Mouse (Mus musculus): ENCODE data around the gene Shank2.

DNA sequence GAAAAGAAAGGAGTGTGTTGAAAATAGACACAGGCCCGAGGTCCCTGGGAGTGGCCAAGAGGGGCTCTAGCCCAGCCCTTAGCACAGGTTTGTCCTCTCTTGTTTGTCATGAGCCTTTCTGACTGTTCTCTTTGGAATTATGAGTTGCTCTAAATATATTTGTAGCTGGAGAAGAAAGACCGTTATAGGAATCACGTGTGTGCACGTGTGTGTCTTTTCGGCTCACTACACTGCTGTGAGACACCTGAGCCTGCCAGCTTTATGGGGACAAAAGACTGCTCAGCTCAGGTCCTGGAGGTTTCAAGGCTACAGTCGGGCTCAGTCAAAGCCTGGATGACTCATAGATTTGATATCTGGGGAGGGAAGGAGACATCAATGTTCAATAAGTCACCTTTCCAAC lies 323.1 kb downstream of the Shank2 start:
- TF ChIP-seq POLR2A (IDR thresholded peaks at IDR 0.05; ENCODE audit: low read depth, low read length) (no peak), CTCF (conservative IDR thresholded peaks at IDR 0.05 in 1 of 2, IDR thresholded peaks at IDR 0.05 in 1 of 2; ENCODE audit: low read depth in 2 of 2, low read length in 2 of 2) (no peak), RAD21 (IDR thresholded peaks at IDR 0.05; ENCODE audit: low read depth, low read length) (no peak), ETS1 (conservative IDR thresholded peaks at IDR 0.05; ENCODE audit: low read depth, low read length) (no peak), TBP (conservative IDR thresholded peaks at IDR 0.05; ENCODE audit: low read depth, low read length) (no peak), USF2 (conservative IDR thresholded peaks at IDR 0.05; ENCODE audit: low read depth, low read length) (no peak), USF1 (IDR thresholded peaks at IDR 0.05; ENCODE audit: low read depth, low read length) (no peak)
